Mouse (Mus musculus): ENCODE measurements at regions not wholly inside any gene's neighbourhood (a gene's known extent, or its start where the extent isn't known, plus 50 kb on each side); places are given as distances from the start of the nearest gene placed in this dataset.

GRCm38 (mm10) chr1:51542801-51543200 lies 64.6 kb upstream of the Nabp1 start:
- DNase-seq: peak; percentile 13
- intact Hi-C loops (cut with DNase I): no loop called here

- DNase-seq: no peak
- intact Hi-C loops (cut with DNase I): no loop called here
Measured at GRCm38 (mm10) chr1:51539634-51540033, 61.4 kb upstream of the Nabp1 start.

DNA sequence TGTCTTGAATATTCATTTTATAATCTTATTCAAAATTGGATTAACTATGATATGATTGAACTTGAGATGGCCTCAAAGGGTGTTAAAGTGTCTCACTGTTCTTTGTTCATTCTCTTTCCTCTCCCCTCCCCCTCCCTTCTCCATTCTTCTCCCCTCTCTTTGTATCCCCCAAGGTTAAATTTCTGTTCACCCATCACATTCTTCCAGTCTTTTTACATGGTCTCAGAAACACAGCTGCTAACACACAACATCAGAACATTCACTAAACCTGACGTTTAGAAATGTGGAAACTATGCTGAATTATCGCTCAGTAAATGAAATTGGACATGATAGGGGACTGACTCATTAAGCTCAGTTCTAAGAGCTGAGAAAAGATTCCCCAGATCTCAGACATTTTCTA lies 60.6 kb upstream of the Nabp1 start:
- intact Hi-C loops (cut with DNase I): no loop called here

DNA sequence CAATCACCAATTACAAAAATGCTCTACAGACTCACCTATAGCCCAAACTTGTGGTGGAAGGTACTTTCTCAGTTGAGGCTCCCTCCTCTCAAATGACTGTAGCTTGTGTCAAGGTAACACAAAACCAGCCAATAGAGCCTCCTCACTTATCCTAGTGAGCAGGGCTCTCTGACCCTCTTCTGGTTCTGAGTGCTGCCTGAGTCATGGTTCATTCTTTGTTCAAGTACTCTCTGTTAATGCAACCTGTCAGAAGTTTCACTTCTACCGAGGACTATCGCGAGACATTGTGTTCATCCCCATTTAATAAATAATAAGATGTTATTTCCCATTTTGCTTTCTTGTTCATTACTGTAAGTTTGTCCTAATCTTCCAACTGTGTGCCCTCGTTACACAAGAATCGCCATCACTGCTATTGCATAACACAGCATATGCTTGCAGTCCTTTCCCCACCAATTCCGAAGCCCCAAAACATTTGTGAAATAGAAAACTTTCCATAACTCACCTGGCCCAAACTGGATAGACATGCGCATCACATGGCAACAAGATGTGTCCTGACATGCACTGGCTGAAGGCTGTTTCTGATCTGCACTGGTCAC lies 59.6 kb upstream of the Nabp1 start:
- intact Hi-C loops (cut with DNase I): no loop called here
- no peak for DNase-seq

More for the DNA sequence above, 60.6 kb upstream of the Nabp1 start:
- DNase-seq: no peak

DNA sequence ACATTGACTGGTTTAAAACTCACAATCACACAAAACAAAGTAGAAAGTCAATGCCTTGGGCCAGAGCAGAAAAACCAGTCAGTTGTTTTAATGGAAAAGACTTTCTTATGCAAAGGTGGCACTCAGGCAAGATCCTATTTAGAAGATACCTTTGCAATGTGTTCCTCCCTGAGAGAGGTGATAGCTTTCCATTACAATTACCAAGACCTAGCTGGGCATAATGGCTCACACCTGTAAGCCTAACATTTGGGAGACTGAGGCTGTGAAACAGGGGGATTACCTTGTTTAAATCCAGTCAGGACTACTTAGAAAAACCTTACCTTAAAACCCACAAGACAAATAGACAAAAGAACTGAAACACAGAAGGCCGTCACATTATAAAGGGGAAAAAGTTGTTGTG lies 57.9 kb upstream of the Nabp1 start:
- intact Hi-C loops (cut with DNase I): no loop called here

GRCm38 (mm10) chr1:51535414-51535813 lies 57.2 kb upstream of the Nabp1 start:
- intact Hi-C loops (cut with DNase I): no loop called here
- no peak for DNase-seq

More for the DNA sequence above, 57.9 kb upstream of the Nabp1 start:
- DNase-seq: no peak

GRCm38 (mm10) chr1:51531360-51531759 lies 53.1 kb upstream of the Nabp1 start:
- no peak for DNase-seq
- intact Hi-C loops (cut with DNase I): no loop called here

GRCm38 (mm10) chr1:51530191-51530926 lies 52.1 kb upstream of the Nabp1 start:
- intact Hi-C loops (cut with DNase I): no loop called here
- no peak for DNase-seq

DNA sequence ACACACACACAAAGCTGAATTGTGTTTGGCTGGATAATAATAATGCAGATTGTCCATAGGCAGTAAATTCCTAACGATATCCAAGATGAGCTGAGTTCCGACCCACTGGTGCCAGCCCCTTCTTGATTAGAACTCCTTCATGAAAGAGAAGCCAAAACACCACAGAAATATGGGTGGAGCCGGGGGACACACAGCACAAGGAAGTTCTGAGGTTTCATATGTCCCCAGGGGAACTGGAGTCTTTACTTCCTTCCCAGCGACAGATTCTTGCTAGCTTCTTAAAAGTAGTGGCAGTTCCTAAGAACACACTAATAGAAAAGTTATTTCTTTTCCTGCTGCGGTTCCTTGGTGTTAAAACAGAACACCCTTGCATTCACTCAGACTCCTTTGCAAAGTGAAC lies 51.4 kb upstream of the Nabp1 start:
- intact Hi-C loops (cut with DNase I): no loop called here
- DNase-seq: no peak

DNA sequence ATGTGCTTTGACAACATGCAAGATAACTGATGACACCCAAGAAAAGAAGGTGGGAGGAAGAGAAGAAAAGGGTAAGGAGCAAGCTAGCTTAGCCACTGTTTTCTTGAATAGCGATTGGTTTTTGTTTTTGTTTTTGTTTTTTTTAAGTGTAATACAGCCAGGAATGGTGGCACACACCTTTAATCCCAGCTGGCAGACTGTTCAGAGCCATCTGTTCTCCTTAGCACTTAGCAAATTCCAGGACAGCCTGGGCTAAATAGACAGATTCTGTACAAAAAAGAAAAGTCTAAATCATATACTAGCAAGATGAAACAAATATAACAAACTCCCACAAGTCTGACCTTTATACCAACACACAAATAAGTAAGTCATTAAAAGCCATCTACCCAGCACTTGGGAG lies 50.4 kb upstream of the Nabp1 start:
- intact Hi-C loops (cut with DNase I): no loop called here
- no peak for DNase-seq

Data from left cerebral cortex, postnatal 4 days (tissue).